Mouse (Mus musculus) olfactory bulb, adult 2 months (tissue): ENCODE measurements around the gene Synpr.

Experiments used
- CTCF ChIP-seq: fragments of 200-500 bp; IDR thresholded peaks from 2 replicates; pipeline ENCODE4 v1.5.1; 2012; ENCODE audit warnings: low read depth, mild to moderate bottlenecking, low read length, moderate library complexity; ENCODE audit not compliant: insufficient read depth
- POLR2A ChIP-seq: fragments of 200-500 bp; IDR thresholded peaks from 2 replicates; pipeline ENCODE4 v1.6.1; 2012; ENCODE audit warnings: mild to moderate bottlenecking, low read depth, low read length, moderate library complexity; ENCODE audit not compliant: insufficient read depth

- 0 out of 2 replicates have a peak, but pooled peaks have one; percentile 26 for TF ChIP-seq CTCF
- no peak for TF ChIP-seq POLR2A
Observed at GRCm38 (mm10) chr14:13354154-13354553, 69.6 kb downstream of the Synpr start.
